Mouse (Mus musculus): ENCODE measurements around the gene 1700025G04Rik. TPM values are rescaled to one million over a fixed set of nuclear protein-coding genes. Genes with fewer than 3 reads are reported as not detected.
"Not testable (repeated sequence)": the region's sequence is repeated elsewhere in the genome, so short reads cannot be mapped to it uniquely, and the experiment has no call there.

Gene 1700025G04Rik
- polyA plus RNA-seq, 1 experiment from 2014 or later: 14.1 TPM

- Histone ChIP-seq H3K9ac (replicated peaks; ENCODE audit: low read depth) (no peak overlapping the region), H3K4me1 (ENCODE audit: insufficient read depth, low read depth, low read length) (no peaks in the 10 kb centered on the region), H3K27me3 (replicated peaks; ENCODE audit: insufficient read depth, low read length) (no peaks in the 10 kb centered on the region), H3K9me3 (ENCODE audit: low read length) (no peaks in the 10 kb centered on the region), H3K4me3 (ENCODE audit: low read depth, low read length) (no peak overlapping the region), H3K27ac (ENCODE audit: low read length) (no peak overlapping the region), H3K36me3 (ENCODE audit: insufficient read depth, low read length) (peaks cover 24% of the 10 kb centered on the region), H3K4me2 (replicated peaks; ENCODE audit: low read depth, low read length) (no peak overlapping the region)
- DNase-seq (ENCODE audit: low spot score) (no peak), ATAC-seq (no peak)
- TF ChIP-seq CTCF (IDR thresholded peaks at IDR 0.05) (no peak), EP300 (IDR thresholded peaks at IDR 0.05) (no peak)
- WGBS: 88% methylated on average over 3 of the region's 3 CpGs
Observed at GRCm38 (mm10) chr1:151816051-151816450, 273.9 kb downstream of the 1700025G04Rik start.

GRCm38 (mm10) chr1:151812004-151812712 is 277.8 kb downstream of the 1700025G04Rik start:
- Histone ChIP-seq H3K4me3 (ENCODE audit: low read depth, low read length) (no peak overlapping the region), H3K9ac (replicated peaks; ENCODE audit: low read depth) (no peak overlapping the region), H3K27me3 (replicated peaks; ENCODE audit: insufficient read depth, low read length) (no peaks in the 10 kb centered on the region), H3K4me1 (ENCODE audit: insufficient read depth, low read depth, low read length) (no peaks in the 10 kb centered on the region), H3K4me2 (replicated peaks; ENCODE audit: low read depth, low read length) (no peak overlapping the region), H3K9me3 (ENCODE audit: low read length) (no peaks in the 10 kb centered on the region), H3K27ac (ENCODE audit: low read length) (no peak overlapping the region), H3K36me3 (ENCODE audit: insufficient read depth, low read length) (peaks cover 28% of the 10 kb centered on the region; the same call in 1 of the 2 replicates)
- no peak for DNase-seq (ENCODE audit: low spot score)
- WGBS: 88% methylated on average over 13 of the region's 13 CpGs
- TF ChIP-seq CTCF (IDR thresholded peaks at IDR 0.05) (no peak), EP300 (IDR thresholded peaks at IDR 0.05) (no peak)
- no peak for ATAC-seq

GRCm38 (mm10) chr1:151811456-151811855 is 278.5 kb downstream of the 1700025G04Rik start:
- no peak overlapping the region for H3K4me3 ChIP-seq (ENCODE audit: low read depth, low read length)
- 92% methylated on average over 16 of the region's 16 CpGs for WGBS
- H3K36me3 ChIP-seq (ENCODE audit: insufficient read depth, low read length): peaks cover 30% of the 10 kb centered on the region; the same call in 1 of the 2 replicates
- no peaks in the 10 kb centered on the region for H3K27me3 ChIP-seq (replicated peaks; ENCODE audit: insufficient read depth, low read length)
- TF ChIP-seq EP300 (IDR thresholded peaks at IDR 0.05) (no peak), CTCF (IDR thresholded peaks at IDR 0.05) (no peak)
- H3K27ac ChIP-seq (ENCODE audit: low read length): no peak overlapping the region
- no peak for DNase-seq (ENCODE audit: low spot score)
- no peaks in the 10 kb centered on the region for H3K4me1 ChIP-seq (ENCODE audit: insufficient read depth, low read depth, low read length)
- no peak for ATAC-seq
- H3K9me3 ChIP-seq (ENCODE audit: low read length): no peaks in the 10 kb centered on the region
- H3K4me2 ChIP-seq (replicated peaks; ENCODE audit: low read depth, low read length): no peak overlapping the region
- H3K9ac ChIP-seq (replicated peaks; ENCODE audit: low read depth): no peak overlapping the region

DNA sequence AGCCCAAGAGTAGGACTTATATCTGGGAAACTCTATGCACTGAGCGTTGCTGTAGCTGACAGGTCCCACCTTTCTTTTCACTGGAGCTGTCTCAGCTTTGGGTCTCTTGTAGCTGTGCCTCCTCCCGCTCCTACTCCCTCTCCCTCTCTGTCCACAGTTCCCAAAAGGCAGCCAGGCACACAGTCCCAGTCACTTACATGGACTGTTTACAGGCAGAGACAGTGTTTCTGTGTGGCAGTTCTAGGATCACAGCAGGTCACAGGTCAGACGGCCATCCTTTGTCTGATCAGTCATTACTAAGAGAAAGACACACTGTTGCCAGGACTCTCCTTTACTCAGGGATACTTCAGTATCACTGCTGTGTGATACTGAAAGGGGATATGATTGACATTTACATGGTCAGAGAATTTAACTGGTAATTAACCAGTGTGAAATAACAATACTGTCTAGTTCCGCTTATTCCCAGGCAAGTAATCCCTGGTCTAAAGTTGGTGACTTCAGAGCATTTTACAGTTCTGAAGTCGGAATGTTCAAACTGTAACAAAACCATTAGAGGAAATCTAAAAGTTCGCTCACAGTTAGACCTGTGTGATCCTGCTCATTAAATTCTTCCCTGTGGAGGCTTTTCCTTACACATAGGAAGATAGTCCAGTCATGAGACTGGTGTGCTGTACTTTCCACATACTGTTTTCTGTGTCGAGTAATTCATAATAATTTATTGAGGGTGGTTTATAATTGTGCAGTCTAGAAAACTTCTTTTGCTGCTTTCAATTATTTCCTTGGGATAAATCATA is 279.1 kb downstream of the 1700025G04Rik start:
- ATAC-seq: no peak
- Histone ChIP-seq H3K36me3 (ENCODE audit: insufficient read depth, low read length) (peaks cover 32% of the 10 kb centered on the region; the same call in 1 of the 2 replicates), H3K4me3 (ENCODE audit: low read depth, low read length) (no peak overlapping the region), H3K4me2 (replicated peaks; ENCODE audit: low read depth, low read length) (no peak overlapping the region), H3K9me3 (ENCODE audit: low read length) (no peaks in the 10 kb centered on the region), H3K4me1 (ENCODE audit: insufficient read depth, low read depth, low read length) (no peaks in the 10 kb centered on the region), H3K9ac (replicated peaks; ENCODE audit: low read depth) (no peak overlapping the region), H3K27ac (ENCODE audit: low read length) (no peak overlapping the region), H3K27me3 (replicated peaks; ENCODE audit: insufficient read depth, low read length) (no peaks in the 10 kb centered on the region)
- WGBS: 74% methylated on average over 7 of the region's 7 CpGs
- TF ChIP-seq CTCF (IDR thresholded peaks at IDR 0.05): no peak
- DNase-seq (ENCODE audit: low spot score): no peak

DNA sequence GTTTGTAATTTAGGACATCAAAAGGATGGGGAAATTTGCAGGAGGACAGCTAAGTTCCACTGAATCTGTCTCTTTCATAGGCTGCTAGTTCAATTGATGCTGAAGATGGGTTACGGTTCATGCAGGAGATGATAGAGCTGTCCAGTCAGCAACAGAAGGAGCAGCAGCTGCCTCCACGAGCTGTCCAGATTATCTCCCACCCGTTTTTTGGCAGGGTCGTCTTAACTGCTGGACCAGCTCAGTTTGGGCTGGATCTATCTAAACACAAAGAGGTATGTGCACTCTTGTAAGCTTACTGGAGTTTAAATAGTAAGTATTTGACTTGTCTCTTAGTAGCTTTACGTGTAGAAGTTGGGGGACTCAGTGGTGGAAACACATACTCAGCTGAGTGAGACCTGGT is 282.6 kb downstream of the 1700025G04Rik start:
- Histone ChIP-seq H3K4me1 (ENCODE audit: insufficient read depth, low read depth, low read length) (no peaks in the 10 kb centered on the region), H3K27me3 (replicated peaks; ENCODE audit: insufficient read depth, low read length) (no peaks in the 10 kb centered on the region), H3K9ac (replicated peaks; ENCODE audit: low read depth) (no peak overlapping the region), H3K36me3 (ENCODE audit: insufficient read depth, low read length) (peaks cover 37% of the 10 kb centered on the region; the same call in 1 of the 2 replicates), H3K4me2 (replicated peaks; ENCODE audit: low read depth, low read length) (no peak overlapping the region), H3K9me3 (ENCODE audit: low read length) (no peaks in the 10 kb centered on the region), H3K4me3 (ENCODE audit: low read depth, low read length) (no peak overlapping the region), H3K27ac (ENCODE audit: low read length) (no peak overlapping the region)
- DNase-seq (ENCODE audit: low spot score) (no peak), ATAC-seq (no peak)
- TF ChIP-seq EP300 (IDR thresholded peaks at IDR 0.05) (no peak), CTCF (IDR thresholded peaks at IDR 0.05) (no peak)
- 77% methylated on average over 5 of the region's 5 CpGs for WGBS

- not testable (repeated sequence) for H3K4me3 ChIP-seq (ENCODE audit: low read depth, low read length); H3K4me2 ChIP-seq (replicated peaks; ENCODE audit: low read depth, low read length); ATAC-seq; H3K27me3 ChIP-seq (replicated peaks; ENCODE audit: insufficient read depth, low read length); DNase-seq (ENCODE audit: low spot score); H3K9ac ChIP-seq (replicated peaks; ENCODE audit: low read depth); H3K27ac ChIP-seq (ENCODE audit: low read length); H3K4me1 ChIP-seq (ENCODE audit: insufficient read depth, low read depth, low read length); H3K9me3 ChIP-seq (ENCODE audit: low read length)
- H3K36me3 ChIP-seq (ENCODE audit: insufficient read depth, low read length): peaks cover 21% of the 10 kb centered on the region; the same call in 1 of the 2 replicates
- 56% methylated on average over 3 of the region's 3 CpGs for WGBS
Observed at GRCm38 (mm10) chr1:151802795-151803194, 287.1 kb downstream of the 1700025G04Rik start.

Data from lung, postnatal 0 days (tissue).